Mouse (Mus musculus) lung, postnatal 36 days (tissue): ENCODE measurements around the gene Msl1.

Experiments
- DNase-seq: peaks from one replicate; pipeline ENCODE4 v3.0.0; 2022; ENCODE audit warnings: mixed read lengths

Gene Msl1

GRCm38 (mm10) chr11:98795015-98795713 lies at the start of gene Msl1:
Gene Msl1 (plus strand): TSS chr11:98795516.
- peak; percentile 84 for DNase-seq

- no peak for DNase-seq
Measured at GRCm38 (mm10) chr11:98745932-98746853, 49.1 kb upstream of the Msl1 start.

- DNase-seq: peak; percentile 89
Measured at GRCm38 (mm10) chr11:98746855-98747693, 48.2 kb upstream of the Msl1 start.

- DNase-seq: peak; percentile 39
Measured at GRCm38 (mm10) chr11:98747804-98748505, 47.4 kb upstream of the Msl1 start.

- DNase-seq: peak; percentile 88
Measured at GRCm38 (mm10) chr11:98748506-98749416, 46.6 kb upstream of the Msl1 start.

GRCm38 (mm10) chr11:98749716-98750115 lies 45.6 kb upstream of the Msl1 start:
- DNase-seq: no peak

- DNase-seq: peak; percentile 84
Measured at GRCm38 (mm10) chr11:98750351-98751201, 44.7 kb upstream of the Msl1 start.

GRCm38 (mm10) chr11:98751221-98751782 lies 44.0 kb upstream of the Msl1 start:
- DNase-seq: no peak

GRCm38 (mm10) chr11:98752562-98753140 lies 42.7 kb upstream of the Msl1 start:
- no peak for DNase-seq

- DNase-seq: no peak
Measured at GRCm38 (mm10) chr11:98753264-98753663, 42.1 kb upstream of the Msl1 start.

GRCm38 (mm10) chr11:98754151-98754620 lies 41.1 kb upstream of the Msl1 start:
- peak; percentile 61 for DNase-seq

GRCm38 (mm10) chr11:98754621-98755181 lies 40.6 kb upstream of the Msl1 start:
- DNase-seq: peak; percentile 81

- DNase-seq: no peak
Measured at GRCm38 (mm10) chr11:98755726-98756380, 39.5 kb upstream of the Msl1 start.

GRCm38 (mm10) chr11:98756711-98757110 lies 38.6 kb upstream of the Msl1 start:
- DNase-seq: no peak

GRCm38 (mm10) chr11:98761939-98762338 lies 33.4 kb upstream of the Msl1 start:
- DNase-seq: no peak

- peak; percentile 90 for DNase-seq
Measured at GRCm38 (mm10) chr11:98762756-98763501, 32.4 kb upstream of the Msl1 start.

GRCm38 (mm10) chr11:98763502-98763861 lies 31.8 kb upstream of the Msl1 start:
- DNase-seq: peak; percentile 14

- DNase-seq: no peak
Measured at GRCm38 (mm10) chr11:98764091-98764490, 31.2 kb upstream of the Msl1 start.
